Mouse (Mus musculus): ENCODE data around the gene Dedd2. TPM values are rescaled to one million over a fixed set of nuclear protein-coding genes. Genes with fewer than 3 reads are reported as not detected.

The Dedd2 gene
- polyA plus RNA-seq (2014; fragmentation: Illumina TruSeq; extraction: RNeasy Lipid Tissue Mini Kit (QIAGEN cat#74804)) = 0.51 TPM

GRCm38 (mm10) chr7:25220457-25221101 is at the start of gene Dedd2:
Dedd2 (minus strand) TSS chr7:25220615.

GRCm38 (mm10) chr7:25267301-25267750 is 46.9 kb upstream of the Dedd2 start, which contains the start of gene Cic:
Cic (plus strand) TSS chr7:25267704.

DNA sequence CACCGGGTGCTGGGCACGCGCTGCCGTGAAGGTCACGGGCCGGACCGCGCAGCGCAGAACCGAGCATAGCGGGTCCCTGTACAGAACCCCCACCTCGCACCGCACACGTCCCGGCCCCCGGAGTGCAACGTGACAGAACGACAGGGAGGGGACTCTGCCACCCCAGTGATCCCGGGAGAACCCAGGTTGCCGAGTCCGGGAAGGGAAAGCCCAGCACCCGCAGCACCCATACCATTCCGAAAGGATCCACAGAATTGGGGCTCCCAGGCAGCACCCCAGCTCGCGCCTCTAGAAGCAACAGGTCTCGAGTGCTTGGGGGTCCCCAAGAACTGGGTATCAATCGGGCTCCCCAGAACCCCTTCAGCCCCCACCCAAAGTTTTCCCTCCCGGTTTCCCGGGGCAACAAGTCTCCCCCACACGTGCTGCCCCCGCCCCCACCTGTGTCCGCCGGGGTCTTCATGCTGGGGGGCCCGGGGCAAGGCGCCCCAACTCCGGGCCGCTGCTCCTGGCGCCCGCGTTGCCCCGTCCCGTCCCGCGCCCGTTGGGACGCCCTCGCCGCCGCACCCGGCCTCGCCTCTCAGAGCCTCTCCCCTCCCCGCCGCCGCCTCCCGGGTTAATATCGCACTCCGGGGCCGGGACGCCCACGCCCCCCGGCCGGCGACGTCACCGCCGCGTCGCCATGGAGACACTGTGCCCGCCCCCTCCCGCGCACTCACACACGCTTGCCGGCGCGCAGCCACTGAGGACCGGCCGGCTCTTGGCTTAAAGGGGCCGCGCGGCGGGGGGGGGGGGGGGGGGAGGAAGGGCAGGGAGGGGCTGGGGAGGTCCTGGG is 29.9 kb upstream of the Dedd2 start, which contains the start of gene Erf:
Gene Erf, minus strand, starts transcription at position 621 of the 832 bp plus-strand sequence.

DNA sequence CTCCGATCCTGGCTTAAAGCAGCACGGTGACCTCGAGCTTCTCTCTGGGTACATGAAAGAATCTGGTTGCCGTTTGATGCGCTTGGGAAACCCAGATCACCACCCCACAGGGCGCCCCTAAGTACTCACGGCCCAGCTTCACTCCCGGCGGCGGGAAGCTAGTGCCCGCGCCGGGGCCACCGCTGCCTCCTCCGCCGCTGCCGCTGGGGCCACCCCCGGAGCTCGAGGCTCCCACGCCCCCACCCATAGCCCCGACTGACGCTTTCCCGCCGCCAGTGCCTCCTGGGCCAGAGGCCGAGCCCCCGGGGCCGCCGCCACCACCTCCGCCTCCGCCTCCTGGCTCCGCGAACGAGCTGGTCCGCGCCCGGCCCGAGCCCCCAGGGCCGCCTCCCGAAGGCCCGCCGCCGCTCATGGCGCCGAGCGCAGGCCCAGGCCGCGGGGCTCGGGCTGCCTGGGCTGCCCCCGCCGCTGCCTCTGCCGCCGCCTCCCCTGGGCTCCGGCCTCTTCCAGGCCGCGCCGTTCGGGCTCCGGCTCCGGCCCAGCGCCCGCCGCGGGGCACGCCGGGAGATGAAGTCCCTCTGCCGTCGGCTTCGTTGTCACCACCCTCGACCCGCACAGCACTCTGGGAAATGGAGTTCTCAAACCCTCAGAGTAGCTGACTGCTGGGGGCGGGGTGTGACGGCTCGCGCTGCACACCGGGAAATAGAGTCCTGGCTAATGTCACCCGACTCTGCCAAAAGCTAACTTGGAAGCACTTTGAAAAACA is 17.0 kb upstream of the Dedd2 start, which contains the start of gene Gsk3a:
Gene Gsk3a, minus strand, starts transcription at position 603 of the 766 bp plus-strand sequence.

DNA sequence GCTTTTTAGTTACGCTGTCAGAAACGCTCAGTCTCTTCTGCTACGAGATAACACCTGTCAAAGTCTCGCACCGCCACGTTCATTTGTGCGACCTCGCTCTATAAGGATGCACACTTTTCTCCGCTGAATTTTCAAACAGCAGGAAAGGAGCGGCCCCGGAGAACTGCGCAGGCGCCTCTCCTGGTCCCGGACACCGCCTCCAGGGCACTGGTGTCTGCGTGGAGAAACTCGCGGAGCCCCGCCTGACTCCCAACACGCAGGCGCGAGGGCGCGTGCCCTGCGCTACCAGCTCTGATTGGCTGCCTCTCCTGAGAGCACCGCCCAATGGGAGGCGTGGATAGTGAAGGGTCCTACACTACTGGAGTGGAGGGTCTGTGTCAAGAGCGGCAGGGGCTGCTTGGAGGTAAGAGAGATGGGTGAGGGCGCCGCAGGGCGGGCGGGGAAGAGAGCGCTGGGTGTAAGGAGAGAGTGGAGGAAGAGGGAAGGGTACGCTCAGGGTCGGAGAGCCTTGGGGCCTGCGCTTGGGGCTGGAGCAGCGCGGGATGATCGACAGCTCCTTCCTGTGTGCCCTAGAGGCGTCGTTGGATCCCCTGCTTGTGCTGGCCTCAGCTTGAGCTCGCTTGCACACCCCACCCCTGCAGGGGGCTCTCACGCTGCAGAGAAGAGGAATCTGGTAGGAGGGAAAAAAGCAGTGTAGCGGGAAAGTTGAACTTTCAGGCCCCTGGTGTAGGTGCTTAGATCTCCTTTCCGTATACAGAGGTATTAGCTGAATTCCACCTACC is 878 bp upstream of the Dedd2 start, which contains the start of gene Zfp526:
Gene Zfp526, plus strand, starts transcription at position 324 of the 782 bp plus-strand sequence.

DNA sequence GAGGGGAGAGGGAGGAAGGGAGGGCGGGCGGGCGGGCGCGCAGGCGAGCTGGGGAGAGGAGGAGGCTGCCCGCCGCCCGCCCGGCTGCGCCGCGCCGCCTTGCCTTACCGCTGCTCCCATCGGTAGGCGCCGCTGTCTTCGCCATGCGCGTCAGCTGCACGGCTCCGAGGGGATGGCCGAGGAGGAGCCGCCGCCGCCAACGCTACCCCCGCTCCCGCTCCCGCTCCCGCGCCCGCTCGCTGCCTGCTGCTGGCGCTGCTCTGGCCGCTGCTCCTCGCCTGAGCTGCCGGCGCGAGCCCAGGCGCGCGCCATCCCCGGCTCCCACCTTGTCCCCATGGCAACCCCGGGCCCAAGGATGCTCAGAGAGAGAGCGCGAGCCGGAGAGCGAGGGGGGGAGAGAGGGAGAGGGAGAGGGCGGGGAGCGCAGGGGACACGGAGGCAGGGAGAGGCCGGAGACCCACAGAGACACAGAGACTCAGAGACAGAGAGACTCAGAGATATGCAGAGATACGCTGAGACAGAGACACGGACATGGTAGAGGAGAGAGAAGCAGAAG is 40.7 kb downstream of the Dedd2 start, which contains the start of gene Pou2f2:
Gene Pou2f2, minus strand, starts transcription at position 121 of the 556 bp plus-strand sequence.

Other genes with a start within 250 kb of the Dedd2 start
- gene Rabac1, start 247.9 kb downstream of the Dedd2 start, polyA plus RNA-seq (2014; fragmentation: Illumina TruSeq; extraction: RNeasy Lipid Tissue Mini Kit (QIAGEN cat#74804)) = not detected
- 0.20 TPM for gene Atp1a3, start 214.7 kb downstream of the Dedd2 start, polyA plus RNA-seq (2014; fragmentation: Illumina TruSeq; extraction: RNeasy Lipid Tissue Mini Kit (QIAGEN cat#74804))
- 1.4 TPM for gene Grik5, start 148.3 kb downstream of the Dedd2 start, polyA plus RNA-seq (2014; fragmentation: Illumina TruSeq; extraction: RNeasy Lipid Tissue Mini Kit (QIAGEN cat#74804))
- 1.2 TPM for gene Zfp574, start 148.0 kb downstream of the Dedd2 start, polyA plus RNA-seq (2014; fragmentation: Illumina TruSeq; extraction: RNeasy Lipid Tissue Mini Kit (QIAGEN cat#74804))
- gene Pou2f2, start 40.9 kb downstream of the Dedd2 start, polyA plus RNA-seq (2014; fragmentation: Illumina TruSeq; extraction: RNeasy Lipid Tissue Mini Kit (QIAGEN cat#74804)) = 0.86 TPM
- 1.6 TPM for gene Zfp526, start 810 bp upstream of the Dedd2 start, polyA plus RNA-seq (2014; fragmentation: Illumina TruSeq; extraction: RNeasy Lipid Tissue Mini Kit (QIAGEN cat#74804))
- gene Gsk3a, start 17.2 kb upstream of the Dedd2 start, polyA plus RNA-seq (2014; fragmentation: Illumina TruSeq; extraction: RNeasy Lipid Tissue Mini Kit (QIAGEN cat#74804)) = 7.6 TPM
- gene Erf, start 30.1 kb upstream of the Dedd2 start, polyA plus RNA-seq (2014; fragmentation: Illumina TruSeq; extraction: RNeasy Lipid Tissue Mini Kit (QIAGEN cat#74804)) = 1.5 TPM
- 22.2 TPM for gene Cic, start 47.1 kb upstream of the Dedd2 start, polyA plus RNA-seq (2014; fragmentation: Illumina TruSeq; extraction: RNeasy Lipid Tissue Mini Kit (QIAGEN cat#74804))
- gene Pafah1b3, start 77.4 kb upstream of the Dedd2 start, polyA plus RNA-seq (2014; fragmentation: Illumina TruSeq; extraction: RNeasy Lipid Tissue Mini Kit (QIAGEN cat#74804)) = 1.5 TPM
- not detected for gene Prr19, start 80.8 kb upstream of the Dedd2 start, polyA plus RNA-seq (2014; fragmentation: Illumina TruSeq; extraction: RNeasy Lipid Tissue Mini Kit (QIAGEN cat#74804))
- gene Tmem145, start 85.5 kb upstream of the Dedd2 start, polyA plus RNA-seq (2014; fragmentation: Illumina TruSeq; extraction: RNeasy Lipid Tissue Mini Kit (QIAGEN cat#74804)) = not detected
- gene Megf8, start 96.5 kb upstream of the Dedd2 start, polyA plus RNA-seq (2014; fragmentation: Illumina TruSeq; extraction: RNeasy Lipid Tissue Mini Kit (QIAGEN cat#74804)) = 2.5 TPM
- not detected for gene Cnfn, start 149.1 kb upstream of the Dedd2 start, polyA plus RNA-seq (2014; fragmentation: Illumina TruSeq; extraction: RNeasy Lipid Tissue Mini Kit (QIAGEN cat#74804))
- gene Lipe, start 178.1 kb upstream of the Dedd2 start, polyA plus RNA-seq (2014; fragmentation: Illumina TruSeq; extraction: RNeasy Lipid Tissue Mini Kit (QIAGEN cat#74804)) = 1.00 TPM
- gene Cxcl17, start 192.3 kb upstream of the Dedd2 start, polyA plus RNA-seq (2014; fragmentation: Illumina TruSeq; extraction: RNeasy Lipid Tissue Mini Kit (QIAGEN cat#74804)) = not detected